Mouse (Mus musculus) Muller cell, postnatal 12 days (primary cell): ENCODE measurements at regions not wholly inside any gene's neighbourhood (a gene's known extent, or its start where the extent isn't known, plus 50 kb on each side); places are given as distances from the start of the nearest gene placed in this dataset.

Experiments used
- DNase-seq: peaks from one replicate; pipeline ENCODE4 v3.0.0-alpha.2; 2015; ENCODE audit errors: inconsistent ontology term

- DNase-seq = peak; percentile 77
These were observed 73.1 kb upstream of the Tfpi start for GRCm38 (mm10) chr2:84549626-84550025.

- DNase-seq = peak; percentile 21
These were observed 72.0 kb upstream of the Tfpi start for GRCm38 (mm10) chr2:84548625-84549024.

GRCm38 (mm10) chr2:84545676-84546075 is 69.1 kb upstream of the Tfpi start:
- DNase-seq = peak; percentile 76

GRCm38 (mm10) chr2:84544739-84545138 is 68.2 kb upstream of the Tfpi start:
- DNase-seq = peak; percentile 53

- DNase-seq = no peak
These were observed 67.6 kb upstream of the Tfpi start for GRCm38 (mm10) chr2:84544146-84544545.

GRCm38 (mm10) chr2:84541440-84541839 is 64.9 kb upstream of the Tfpi start:
- no peak for DNase-seq

GRCm38 (mm10) chr2:84539096-84539495 is 62.5 kb upstream of the Tfpi start:
- peak; percentile 66 for DNase-seq

GRCm38 (mm10) chr2:84537957-84538356 is 61.4 kb upstream of the Tfpi start:
- no peak for DNase-seq

GRCm38 (mm10) chr2:84531215-84531614 is 54.6 kb upstream of the Tfpi start:
- no peak for DNase-seq

GRCm38 (mm10) chr2:84528847-84529775 is 52.5 kb upstream of the Tfpi start:
- peak; percentile 19 for DNase-seq
